Mouse (Mus musculus) lung, embryonic 16.5 days (tissue): ENCODE measurements around the gene Maml1. TPM values are rescaled to one million over a fixed set of nuclear protein-coding genes. Genes with fewer than 3 reads are reported as not detected.

Experiments
- ATAC-seq: fragments of 200-750 bp; cut with Nextera tagmentation; 2 replicates; pipeline ENCODE4 v1.8.0; 2017; ENCODE audit warnings: low read depth, mild to moderate bottlenecking, moderate library complexity
- H3K27ac ChIP-seq: fragments of 300-500 bp; sonication (generic); 2 replicates; pipeline ENCODE4 v1.5.1; 2014; ENCODE audit warnings: mild to moderate bottlenecking, control low read depth, low read length
- H3K27me3 ChIP-seq: fragments of 300-500 bp; sonication (generic); 2 replicates; pipeline ENCODE4 v1.6.1; 2014; ENCODE audit warnings: low read depth, low read length, mixed read lengths; ENCODE audit not compliant: control insufficient read depth, insufficient read depth
- H3K36me3 ChIP-seq: fragments of 300-500 bp; sonication (generic); 2 replicates; pipeline ENCODE4 v1.6.1; 2014; ENCODE audit warnings: low read length; ENCODE audit not compliant: control insufficient read depth, insufficient read depth
- H3K4me1 ChIP-seq: fragments of 300-500 bp; sonication (generic); replicated peaks from 2 replicates; pipeline ENCODE4 v1.6.1; 2014; ENCODE audit warnings: low read length, mixed read lengths; ENCODE audit not compliant: control insufficient read depth, insufficient read depth
- H3K4me2 ChIP-seq: fragments of 300-500 bp; sonication (generic); 2 replicates; pipeline ENCODE4 v1.6.1; 2014; ENCODE audit warnings: low read depth, low read length, control low read depth
- H3K4me3 ChIP-seq: fragments of 300-500 bp; sonication (generic); 2 replicates; pipeline ENCODE4 v1.5.1; 2014; ENCODE audit warnings: mild to moderate bottlenecking, low read length, control low read depth
- H3K9ac ChIP-seq: fragments of 300-500 bp; sonication (generic); 2 replicates; pipeline ENCODE4 v1.6.1; 2014; ENCODE audit warnings: low read length, control low read depth
- H3K9me3 ChIP-seq: fragments of 300-500 bp; sonication (generic); 2 replicates; pipeline ENCODE4 v1.6.1; 2016; ENCODE audit warnings: low read length; ENCODE audit not compliant: control insufficient read depth
- WGBS: fragments of 180-500 bp; shearing (Covaris S2); extraction: QIAGEN DNeasy Blood & Tissue Kit; methylation state at CpG from one replicate; pipeline ENCODE4 v1.1.7; 2014; 5-methylcytosine and 5-hydroxymethylcytosine counted together
- polyA plus RNA-seq: library from polyadenylated mRNA; unstranded; fragments of >200 nt; fragmentation: Nextera tagmentation; extraction: Ambion mirVana; gene quantifications from 2 replicates; pipeline ENCODE4 v1.2.1, GENCODE M21; 2015

Maml1 gene
- polyA plus RNA-seq, 1 experiment from 2014 or later = 5.2 TPM

GRCm38 (mm10) chr11:50229252-50229910 is 62.7 kb downstream of the Maml1 start:
- Histone ChIP-seq H3K4me1 (peaks cover 29% of the 10 kb centered on the region), H3K9ac (no peak overlapping the region), H3K27ac (no peak overlapping the region), H3K9me3 (no peaks in the 10 kb centered on the region), H3K27me3 (no peaks in the 10 kb centered on the region), H3K36me3 (peaks cover 19% of the 10 kb centered on the region), H3K4me2 (no peak overlapping the region), H3K4me3 (no peak overlapping the region)
- WGBS = 54% methylated on average over 7 of the region's 7 CpGs
- no peak for ATAC-seq

GRCm38 (mm10) chr11:50228772-50229171 is 63.3 kb downstream of the Maml1 start:
- no peak for ATAC-seq
- Histone ChIP-seq H3K27me3 (no peaks in the 10 kb centered on the region), H3K4me3 (no peak overlapping the region), H3K9ac (peak overlapping the region; percentile 24; the same call in 1 of the 2 replicates), H3K9me3 (no peaks in the 10 kb centered on the region), H3K4me2 (no peak overlapping the region), H3K27ac (no peak overlapping the region), H3K36me3 (peaks cover 18% of the 10 kb centered on the region), H3K4me1 (peaks cover 33% of the 10 kb centered on the region)
- WGBS = 31% methylated on average over 3 of the region's 3 CpGs

- Histone ChIP-seq H3K9me3 (no peaks in the 10 kb centered on the region), H3K27ac (no peak overlapping the region), H3K36me3 (peaks cover 11% of the 10 kb centered on the region; the same call in 1 of the 2 replicates), H3K27me3 (no peaks in the 10 kb centered on the region), H3K4me1 (peaks cover 34% of the 10 kb centered on the region), H3K9ac (0 out of 2 replicates have a peak overlapping the region, but pooled peaks have one; percentile 14), H3K4me2 (no peak overlapping the region), H3K4me3 (no peak overlapping the region)
- no peak for ATAC-seq
- WGBS = 84% methylated on average over 4 of the region's 4 CpGs
Measured at GRCm38 (mm10) chr11:50227736-50228135, 64.4 kb downstream of the Maml1 start.

GRCm38 (mm10) chr11:50227226-50227625 is 64.9 kb downstream of the Maml1 start:
- peaks cover 34% of the 10 kb centered on the region for H3K4me1 ChIP-seq
- no peaks in the 10 kb centered on the region for H3K27me3 ChIP-seq
- 60% methylated on average over 3 of the region's 3 CpGs for WGBS
- H3K27ac ChIP-seq = peak overlapping the region; percentile 82
- peaks cover 6% of the 10 kb centered on the region; the same call in 1 of the 2 replicates for H3K36me3 ChIP-seq
- no peak for ATAC-seq
- peak overlapping the region; percentile 85; the same call in 1 of the 2 replicates for H3K4me3 ChIP-seq
- no peaks in the 10 kb centered on the region for H3K9me3 ChIP-seq
- peak overlapping the region; percentile 69 for H3K4me2 ChIP-seq
- peak overlapping the region; percentile 13; the same call in 1 of the 2 replicates for H3K9ac ChIP-seq

DNA sequence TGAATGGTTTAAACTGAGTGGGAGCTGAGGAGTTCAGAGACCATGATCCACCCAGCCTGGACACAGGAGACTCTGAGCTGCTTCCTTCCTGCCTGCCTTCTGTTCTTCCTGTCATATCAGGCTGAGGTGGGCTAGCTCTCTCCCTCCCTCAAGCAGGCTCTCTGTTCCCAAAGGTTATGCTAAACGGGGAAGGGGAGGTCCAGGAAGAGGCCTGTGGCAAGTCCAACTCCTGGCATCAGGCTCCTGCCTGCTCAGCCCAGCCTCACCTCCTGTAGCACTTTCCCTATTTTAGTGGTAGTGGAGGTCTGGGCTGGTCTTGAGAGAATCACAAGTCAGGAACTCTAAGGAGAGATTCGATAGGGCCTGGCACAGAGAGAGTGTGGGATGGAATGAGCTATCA is 65.7 kb downstream of the Maml1 start:
- Histone ChIP-seq H3K4me2 (peak overlapping the region; percentile 69), H3K27ac (peak overlapping the region; percentile 82), H3K9me3 (no peaks in the 10 kb centered on the region), H3K9ac (peak overlapping the region; percentile 94), H3K27me3 (no peaks in the 10 kb centered on the region), H3K36me3 (no peaks in the 10 kb centered on the region), H3K4me1 (peaks cover 34% of the 10 kb centered on the region), H3K4me3 (peak overlapping the region; percentile 85)
- no peak for ATAC-seq
- 25% methylated on average over 2 of the region's 2 CpGs for WGBS

DNA sequence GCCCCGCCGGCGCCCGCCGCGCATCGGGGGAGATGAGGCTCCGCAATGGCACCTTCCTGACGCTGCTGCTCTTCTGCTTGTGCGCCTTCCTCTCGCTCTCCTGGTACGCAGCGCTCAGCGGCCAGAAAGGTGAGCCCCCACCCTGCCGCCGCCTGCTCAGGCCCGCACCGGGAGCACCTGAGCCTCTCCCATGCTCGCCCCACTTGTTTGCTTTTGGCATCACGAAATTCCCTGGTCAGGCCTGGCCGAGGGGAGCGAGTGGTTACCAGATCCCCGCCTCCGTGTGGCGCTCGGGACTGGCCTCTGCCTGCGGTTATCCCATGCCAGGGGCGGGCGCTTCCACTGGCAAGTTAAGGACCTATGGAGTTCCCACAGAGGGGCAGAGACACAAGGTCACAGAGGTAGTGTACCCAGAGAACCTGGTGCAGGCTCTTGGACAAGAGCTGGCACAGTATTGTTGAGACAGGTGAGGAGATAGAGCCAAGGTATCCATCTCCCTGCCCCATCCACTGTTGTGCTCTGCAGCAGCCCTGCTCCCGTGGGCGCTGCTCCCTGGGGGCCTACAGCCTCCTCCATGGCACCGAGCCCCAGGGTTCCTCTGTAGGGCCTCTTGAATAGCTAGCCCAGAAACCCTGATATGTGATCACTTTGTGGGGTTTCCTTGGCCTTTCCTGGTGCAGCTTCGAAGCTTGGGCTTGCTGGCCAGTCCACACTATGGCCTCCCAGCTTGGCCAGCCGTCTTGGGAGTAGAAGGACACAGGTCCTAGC is 66.3 kb downstream of the Maml1 start:
- Histone ChIP-seq H3K9me3 (no peaks in the 10 kb centered on the region), H3K9ac (peak overlapping the region; percentile 94), H3K4me2 (peak overlapping the region; percentile 69), H3K36me3 (no peaks in the 10 kb centered on the region), H3K27ac (peak overlapping the region; percentile 82), H3K4me1 (peaks cover 32% of the 10 kb centered on the region), H3K4me3 (peak overlapping the region; percentile 85), H3K27me3 (no peaks in the 10 kb centered on the region)
- 3% methylated on average over 22 of the region's 34 CpGs for WGBS
- peak; percentile 37 for ATAC-seq

DNA sequence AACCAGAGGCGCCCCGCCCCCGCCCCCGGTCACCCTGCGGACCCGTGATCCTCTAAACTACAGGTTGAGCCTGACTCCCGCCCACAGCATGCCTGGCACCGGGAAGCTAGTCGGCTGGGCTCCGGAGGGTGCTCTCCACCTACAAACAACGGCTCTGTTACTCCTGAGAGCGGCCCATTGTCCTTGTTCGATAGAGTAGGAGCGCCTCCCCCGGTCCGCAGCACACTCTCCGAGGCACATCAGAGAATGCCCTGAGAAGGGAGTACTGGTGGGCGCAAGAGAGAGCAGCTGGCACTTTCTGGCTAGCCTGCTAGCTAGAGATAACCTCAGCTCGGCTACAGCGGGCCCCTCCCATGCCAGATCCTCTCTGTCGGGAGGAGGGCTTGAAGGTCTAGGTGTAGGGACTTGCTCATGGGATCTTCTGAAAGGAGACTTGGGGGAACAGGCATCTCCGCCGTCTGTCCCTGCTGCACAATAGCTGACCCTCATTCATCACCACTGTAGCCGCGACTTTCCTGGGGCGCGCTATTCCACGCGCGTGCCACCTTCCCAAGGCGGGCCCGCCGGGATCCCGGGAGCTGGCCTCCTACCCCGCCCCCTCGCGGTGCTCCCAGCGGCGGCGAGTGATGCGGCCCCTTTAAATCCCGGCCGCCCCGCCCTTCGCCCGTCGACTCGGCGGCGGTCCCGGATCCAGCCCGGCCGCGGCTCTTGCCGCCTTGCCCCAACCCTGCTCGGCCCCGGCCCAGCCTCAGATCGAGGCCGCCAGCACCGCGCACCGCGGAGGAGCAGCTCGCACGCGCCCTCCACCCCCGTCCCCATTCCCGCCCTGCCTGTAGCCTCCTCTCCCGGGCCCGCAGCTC is 67.2 kb downstream of the Maml1 start:
- H3K4me1 ChIP-seq = peaks cover 26% of the 10 kb centered on the region

DNA sequence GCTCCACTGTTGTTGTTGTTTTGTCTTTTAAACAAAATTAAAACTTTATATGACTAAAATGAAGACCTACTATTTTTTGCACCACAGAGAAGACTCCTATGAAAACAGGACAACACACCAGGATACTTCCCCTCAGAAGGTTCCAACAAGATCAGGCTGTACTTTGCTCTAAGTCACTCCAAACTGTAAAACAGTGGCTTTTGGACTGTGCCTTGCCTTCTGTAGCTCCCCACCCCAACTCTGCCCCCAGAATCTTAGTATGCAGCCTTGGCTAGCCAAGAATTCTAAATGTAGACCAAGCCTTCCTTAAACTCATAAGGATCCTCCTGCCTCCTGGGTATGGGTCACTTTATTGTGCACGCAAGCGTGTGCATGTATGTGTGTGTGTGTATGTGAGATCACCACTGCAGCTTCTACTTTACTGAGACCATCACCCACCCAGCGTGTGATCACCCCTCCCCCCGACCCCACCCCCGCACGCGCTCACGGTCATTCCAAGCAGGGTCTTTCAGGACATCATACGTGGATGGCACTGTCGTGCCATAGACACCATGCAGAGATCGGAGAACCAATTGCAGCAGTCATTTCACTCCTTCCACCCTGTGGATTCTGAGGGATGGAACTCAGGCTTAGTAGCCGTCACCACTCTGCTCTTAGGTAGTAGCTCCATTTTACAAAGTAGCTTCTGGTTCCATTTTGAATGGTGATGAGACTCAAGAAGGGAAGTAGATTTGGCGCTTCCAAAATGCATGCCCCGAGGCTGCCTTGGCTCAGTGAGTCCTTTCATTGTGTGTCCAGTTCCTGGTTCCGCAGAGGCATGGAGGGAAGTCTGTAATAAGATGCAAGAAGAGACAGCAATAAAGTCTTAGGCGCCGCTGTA is 68.1 kb downstream of the Maml1 start:
- Histone ChIP-seq H3K4me1 (peaks cover 23% of the 10 kb centered on the region), H3K27me3 (no peaks in the 10 kb centered on the region), H3K4me2 (peak overlapping the region; percentile 69), H3K9ac (peak overlapping the region; percentile 94), H3K9me3 (no peaks in the 10 kb centered on the region), H3K27ac (peak overlapping the region; percentile 82), H3K4me3 (peak overlapping the region; percentile 85), H3K36me3 (no peaks in the 10 kb centered on the region)
- ATAC-seq = no peak
- 7% methylated on average over 17 of the region's 17 CpGs for WGBS

More for the DNA sequence above, 67.2 kb downstream of the Maml1 start:
- Histone ChIP-seq H3K27ac (peak overlapping the region; percentile 82), H3K9me3 (no peaks in the 10 kb centered on the region), H3K4me3 (peak overlapping the region; percentile 85), H3K27me3 (no peaks in the 10 kb centered on the region), H3K9ac (peak overlapping the region; percentile 94), H3K36me3 (no peaks in the 10 kb centered on the region), H3K4me2 (peak overlapping the region; percentile 69)
- under 1% methylated on average over 58 of the region's 70 CpGs for WGBS
- ATAC-seq = peak; percentile 90
